Mouse (Mus musculus) forebrain, postnatal 0 days (tissue): ENCODE results near the gene Il4i1. TPM values are rescaled to one million over a fixed set of nuclear protein-coding genes. Genes with fewer than 3 reads are reported as not detected.
"Not testable (repeated sequence)": the region's sequence is repeated elsewhere in the genome, so short reads cannot be mapped to it uniquely, and the experiment has no call there.

ENCODE experiments used
- ATAC-seq: fragments of 200-750 bp; cut with Nextera tagmentation; 2 replicates; pipeline ENCODE4 v1.8.0; 2017; ENCODE audit warnings: mild to moderate bottlenecking, moderate library complexity
- DNase-seq: peaks from one replicate; pipeline ENCODE4 v3.0.0-alpha.2; 2015
- H3K27ac ChIP-seq: fragments of 300-500 bp; sonication (generic); 2 replicates; pipeline ENCODE4 v1.5.1; 2014; ENCODE audit warnings: low read depth, mild to moderate bottlenecking, antibody characterized with exemption, low read length, moderate library complexity, mixed read lengths
- H3K27me3 ChIP-seq: fragments of 300-500 bp; sonication (generic); 2 replicates; pipeline ENCODE4 v1.6.1; 2014; ENCODE audit warnings: mild to moderate bottlenecking, low read length, mixed read lengths; ENCODE audit not compliant: insufficient read depth
- H3K36me3 ChIP-seq: fragments of 300-500 bp; sonication (generic); 2 replicates; pipeline ENCODE4 v1.6.1; 2014; ENCODE audit warnings: mild to moderate bottlenecking, moderate library complexity; ENCODE audit not compliant: insufficient read depth
- H3K4me1 ChIP-seq: fragments of 300-500 bp; sonication (generic); 2 replicates; pipeline ENCODE4 v1.6.1; 2014; ENCODE audit warnings: antibody characterized with exemption; ENCODE audit not compliant: insufficient read depth
- H3K4me2 ChIP-seq: fragments of 300-500 bp; sonication (generic); 2 replicates; pipeline ENCODE4 v1.6.1; 2014; ENCODE audit warnings: low read depth, mild to moderate bottlenecking, moderate library complexity
- H3K4me3 ChIP-seq: fragments of 300-500 bp; sonication (generic); 2 replicates; pipeline ENCODE4 v1.5.1; 2014; ENCODE audit warnings: low read depth, low read length, mixed read lengths
- H3K9ac ChIP-seq: fragments of 300-500 bp; sonication (generic); 2 replicates; pipeline ENCODE4 v1.6.1; 2014; ENCODE audit warnings: mild to moderate bottlenecking
- H3K9me3 ChIP-seq: fragments of 300-500 bp; sonication (generic); 2 replicates; pipeline ENCODE4 v1.6.1; 2016; ENCODE audit warnings: low read length
- CTCF ChIP-seq: sonication (generic); IDR thresholded peaks from 2 replicates; pipeline ENCODE4 v1.5.1; 2016; ENCODE audit warnings: antibody characterized with exemption, control low read depth, low read depth
- WGBS: fragments of 180-500 bp; shearing (Covaris S2); extraction: QIAGEN DNeasy Blood & Tissue Kit; methylation state at CpG from one replicate; pipeline ENCODE4 v1.1.7; 2014; 5-methylcytosine and 5-hydroxymethylcytosine counted together
- polyA plus RNA-seq: library from polyadenylated mRNA; unstranded; fragments of >200 nt; fragmentation: Nextera tagmentation; extraction: Ambion mirVana; gene quantifications from 2 replicates; pipeline ENCODE4 v1.2.1, GENCODE M21; 2015
- total RNA-seq: library from RNA; depleted of rRNA; stranded (reverse); fragments of >200 nt; gene quantifications from 2 replicates; pipeline ENCODE4 v1.2.3, GENCODE M21; 2014

Gene Il4i1
- total and polyA plus RNA-seq, 2 experiments from 2014 or later = 0.21 to 1.3 TPM

- H3K27me3 ChIP-seq = no peaks in the 10 kb centered on the region
- peak overlapping the region; percentile 96 for H3K27ac ChIP-seq
- H3K9ac ChIP-seq = peak overlapping the region; percentile 99
- H3K4me2 ChIP-seq = peak overlapping the region; percentile 80
- TF ChIP-seq CTCF = peak; percentile 29
- peak overlapping the region; percentile 82 for H3K4me3 ChIP-seq
- H3K4me1 ChIP-seq = peaks cover 18% of the 10 kb centered on the region
- peaks cover 17% of the 10 kb centered on the region for H3K36me3 ChIP-seq
- peak; percentile 64 for DNase-seq
- under 1% methylated on average over 96 of the region's 108 CpGs for WGBS
- peak; percentile 10 for ATAC-seq
- H3K9me3 ChIP-seq = no peaks in the 10 kb centered on the region
These were observed 52.9 kb downstream of the Il4i1 start for GRCm38 (mm10) chr7:44868919-44869696.

DNA sequence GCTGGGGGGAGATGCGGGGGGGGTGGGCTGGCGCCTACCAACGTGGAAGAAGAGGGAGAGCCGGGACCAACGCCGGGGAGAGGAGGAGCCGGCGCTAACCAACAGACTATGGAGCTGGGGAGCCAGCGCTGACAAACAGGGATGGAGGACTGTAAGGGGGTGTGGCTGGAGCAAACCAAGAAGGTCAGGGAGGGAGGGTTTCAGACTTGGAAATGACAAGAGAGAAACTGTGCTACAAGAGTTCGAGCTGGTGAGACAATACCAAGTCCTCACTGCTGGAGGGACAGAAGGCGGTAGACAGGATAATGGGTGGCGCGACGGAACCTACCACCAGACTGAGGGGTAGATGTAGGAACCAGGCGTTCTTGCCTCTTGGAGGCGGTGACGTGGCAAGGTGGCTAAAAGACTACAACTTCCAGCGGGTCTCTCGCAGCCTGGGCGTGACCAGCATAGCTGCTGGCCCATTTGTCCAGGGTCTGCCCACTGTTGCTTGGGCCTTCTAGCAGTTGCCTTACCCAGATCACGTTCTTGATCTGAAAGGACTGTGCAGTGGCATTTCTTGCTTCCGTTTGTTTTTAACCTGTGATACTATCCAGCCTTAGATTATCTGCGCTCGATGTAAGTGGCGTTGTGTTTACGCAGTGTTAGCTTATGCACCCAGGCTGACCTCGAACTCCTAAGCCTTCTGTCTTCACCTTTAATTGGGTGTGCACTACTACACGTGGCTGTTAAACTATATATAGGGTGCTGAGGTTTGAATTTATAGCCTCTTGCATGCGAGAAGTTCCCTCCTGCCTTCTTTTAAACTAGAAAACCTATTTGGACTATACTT is 53.7 kb downstream of the Il4i1 start, which contains the start of gene Ptov1:
Ptov1 (minus strand) TSS at position 92 of the 832 bp plus-strand sequence.
- peak within 1 kb of the TSS; percentile 80 for H3K4me2 ChIP-seq
- peak; percentile 95 for ATAC-seq
- H3K27ac ChIP-seq = peak within 1 kb of the TSS; percentile 96
- peak; percentile 29 for TF ChIP-seq CTCF
- H3K9me3 ChIP-seq = no peaks in the 10 kb centered on the region
- peaks cover 18% of the 10 kb centered on the region for H3K4me1 ChIP-seq
- 9% methylated on average over 29 of the region's 29 CpGs for WGBS
- H3K36me3 ChIP-seq = peaks cover 9% of the 10 kb centered on the region
- DNase-seq = peak; percentile 98
- peak within 1 kb of the TSS; percentile 99 for H3K9ac ChIP-seq
- H3K27me3 ChIP-seq = no peaks in the 10 kb centered on the region
- H3K4me3 ChIP-seq = peak within 1 kb of the TSS; percentile 82

GRCm38 (mm10) chr7:44870614-44871013 is 54.4 kb downstream of the Il4i1 start:
- Histone ChIP-seq H3K27ac (peak overlapping the region; percentile 96), H3K4me3 (0 out of 2 replicates have a peak overlapping the region, but pooled peaks have one; percentile 82), H3K36me3 (peaks cover 3% of the 10 kb centered on the region; the same call in 1 of the 2 replicates), H3K9me3 (no peaks in the 10 kb centered on the region), H3K4me1 (peaks cover 18% of the 10 kb centered on the region), H3K4me2 (peak overlapping the region; percentile 80), H3K9ac (no peak overlapping the region), H3K27me3 (no peaks in the 10 kb centered on the region)
- no peak for ATAC-seq
- no peak for TF ChIP-seq CTCF
- no peak for DNase-seq
- 74% methylated on average over 6 of the region's 6 CpGs for WGBS

- DNase-seq = no peak
- Histone ChIP-seq H3K27me3 (no peaks in the 10 kb centered on the region), H3K9me3 (no peaks in the 10 kb centered on the region), H3K4me1 (peaks cover 18% of the 10 kb centered on the region), H3K27ac (no peak overlapping the region), H3K9ac (no peak overlapping the region), H3K4me3 (no peak overlapping the region), H3K4me2 (no peak overlapping the region), H3K36me3 (peaks cover 7% of the 10 kb centered on the region)
- 11% methylated on average over 1 of the region's 1 CpGs for WGBS
- no peak for TF ChIP-seq CTCF
- ATAC-seq = no peak
These were observed 55.0 kb downstream of the Il4i1 start for GRCm38 (mm10) chr7:44871181-44871580.

- Histone ChIP-seq H3K36me3 (peaks cover 12% of the 10 kb centered on the region), H3K4me1 (peaks cover 18% of the 10 kb centered on the region)
- H3K9ac ChIP-seq, H3K4me3 ChIP-seq, H3K27ac ChIP-seq, H3K9me3 ChIP-seq, H3K4me2 ChIP-seq, H3K27me3 ChIP-seq, ATAC-seq, DNase-seq: not testable (repeated sequence)
- TF ChIP-seq CTCF = 0 out of 2 replicates have a peak, but pooled peaks have one; percentile 16
- 96% methylated on average over 2 of the region's 2 CpGs for WGBS
These were observed 55.6 kb downstream of the Il4i1 start for GRCm38 (mm10) chr7:44871774-44872173.

DNA sequence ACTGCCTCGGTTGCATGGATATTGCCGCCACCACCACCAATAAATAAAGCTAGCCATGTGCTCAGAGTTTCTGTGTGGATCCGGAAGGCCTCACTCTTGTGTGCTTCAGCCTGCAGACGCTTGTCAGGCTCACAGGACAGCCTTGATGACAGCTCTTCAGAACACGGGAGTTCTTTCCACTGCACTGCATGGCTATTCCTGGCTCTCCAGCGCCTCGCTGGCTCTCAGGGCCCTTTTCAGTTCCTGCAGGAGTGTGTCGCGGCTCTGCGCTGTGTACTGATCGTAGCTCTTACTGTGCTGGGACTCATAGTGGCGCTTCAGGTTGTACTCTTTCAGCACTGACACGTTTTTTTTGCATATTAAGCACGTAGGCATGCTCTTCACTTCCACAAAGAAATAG is 61.6 kb downstream of the Il4i1 start:
- DNase-seq (no peak), ATAC-seq (no peak)
- H3K4me1 ChIP-seq = no peaks in the 10 kb centered on the region
- no peak overlapping the region for H3K27ac ChIP-seq
- H3K27me3 ChIP-seq = no peaks in the 10 kb centered on the region
- TF ChIP-seq CTCF = no peak
- H3K9ac ChIP-seq = no peak overlapping the region
- H3K9me3 ChIP-seq = no peaks in the 10 kb centered on the region
- no peak overlapping the region for H3K4me2 ChIP-seq
- peaks cover 70% of the 10 kb centered on the region for H3K36me3 ChIP-seq
- no peak overlapping the region for H3K4me3 ChIP-seq
- whole genome bisulfite sequencing = 81% methylated on average over 14 of the region's 14 CpGs
